Mouse (Mus musculus): ENCODE data around the gene Rnls.

GRCm38 (mm10) chr19:33169881-33170280 lies 222.2 kb downstream of the Rnls start:
- TF ChIP-seq POLR2A (IDR thresholded peaks at IDR 0.05; ENCODE audit: control insufficient read depth, low read depth, low read length) (no peak), CTCF (IDR thresholded peaks at IDR 0.05; ENCODE audit: control insufficient read depth, insufficient read depth, insufficient replicate concordance, low read depth, low read length) (no peak)

All from testis, adult 2 months (tissue).